Mouse (Mus musculus) embryonic facial prominence, embryonic 12.5 days (tissue): ENCODE measurements around the gene Arl4d. TPM values are rescaled to one million over a fixed set of nuclear protein-coding genes. Genes with fewer than 3 reads are reported as not detected.

Experiments
- ATAC-seq: fragments of 200-750 bp; cut with Nextera tagmentation; 2 replicates; pipeline ENCODE4 v1.8.0; 2017; ENCODE audit not compliant: insufficient number of reproducible peaks, insufficient read depth, low FRiP score, low TSS enrichment
- H3K27ac ChIP-seq: fragments of 300-500 bp; sonication (generic); 2 replicates; pipeline ENCODE4 v1.5.1; 2016; ENCODE audit warnings: mild to moderate bottlenecking
- H3K27me3 ChIP-seq: fragments of 300-500 bp; sonication (generic); 2 replicates; pipeline ENCODE4 v1.6.1; 2016; ENCODE audit warnings: mild to moderate bottlenecking, moderate library complexity
- H3K36me3 ChIP-seq: fragments of 300-500 bp; sonication (generic); 2 replicates; pipeline ENCODE4 v1.6.1; 2016; ENCODE audit warnings: mild to moderate bottlenecking
- H3K4me1 ChIP-seq: fragments of 300-500 bp; sonication (generic); 2 replicates; pipeline ENCODE4 v1.6.1; 2016
- H3K4me2 ChIP-seq: fragments of 300-500 bp; sonication (generic); replicated peaks from 2 replicates; pipeline ENCODE4 v1.6.1; 2016; ENCODE audit warnings: mild to moderate bottlenecking, moderate library complexity
- H3K4me3 ChIP-seq: fragments of 300-500 bp; sonication (generic); 2 replicates; pipeline ENCODE4 v1.5.1; 2016; ENCODE audit warnings: mild to moderate bottlenecking
- H3K9ac ChIP-seq: fragments of 300-500 bp; sonication (generic); 2 replicates; pipeline ENCODE4 v1.6.1; 2016; ENCODE audit warnings: mild to moderate bottlenecking, moderate library complexity
- H3K9me3 ChIP-seq: fragments of 300-500 bp; sonication (generic); 2 replicates; pipeline ENCODE4 v1.6.1; 2016; ENCODE audit warnings: mild to moderate bottlenecking, moderate library complexity
- WGBS: fragments of 180-500 bp; shearing (Covaris S2); methylation state at CpG from one replicate; pipeline ENCODE4 v1.1.7; 2016; 5-methylcytosine and 5-hydroxymethylcytosine counted together
- polyA plus RNA-seq: library from polyadenylated mRNA; unstranded; fragments of >200 nt; fragmentation: Nextera tagmentation; extraction: Ambion mirVana; gene quantifications from 2 replicates; pipeline ENCODE4 v1.2.1, GENCODE M21; 2016

Arl4d gene
- polyA plus RNA-seq, 1 experiment from 2014 or later = 3.9 TPM

DNA sequence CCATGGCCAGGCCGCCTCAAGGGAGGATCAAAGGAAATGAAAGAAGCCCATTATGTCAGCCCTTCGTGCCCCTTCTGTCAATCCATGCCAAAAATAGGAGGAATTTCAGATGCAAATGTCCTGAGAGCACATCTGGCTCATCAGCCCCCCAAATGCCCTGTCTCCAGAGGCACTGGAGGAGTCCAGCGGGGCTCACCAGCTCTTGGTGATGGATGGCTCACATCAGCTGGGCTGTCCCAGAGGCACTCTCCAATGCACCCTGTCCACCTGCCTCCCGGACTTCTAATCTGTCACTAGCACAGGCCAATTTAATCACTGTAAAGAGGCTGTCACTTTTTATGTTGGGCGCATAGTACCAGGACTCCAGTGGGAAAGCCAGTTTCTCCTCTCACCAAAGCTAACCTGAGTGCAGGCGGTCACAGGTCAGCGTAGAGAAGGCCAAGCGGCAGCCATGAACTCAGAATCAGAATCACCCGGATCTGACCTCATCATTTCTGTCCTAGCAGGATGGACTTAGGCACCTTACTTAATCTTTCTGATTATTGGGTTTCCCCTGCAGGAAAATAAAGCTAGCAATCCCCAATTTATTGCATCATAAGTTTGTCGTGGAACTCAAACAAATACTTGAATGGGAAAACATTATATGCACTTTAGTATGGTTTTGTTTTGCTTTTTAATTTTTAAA lies 41.6 kb downstream of the Arl4d start:
- WGBS = 77% methylated on average over 10 of the region's 10 CpGs
- no peak for ATAC-seq
- no peak overlapping the region for H3K27ac ChIP-seq

DNA sequence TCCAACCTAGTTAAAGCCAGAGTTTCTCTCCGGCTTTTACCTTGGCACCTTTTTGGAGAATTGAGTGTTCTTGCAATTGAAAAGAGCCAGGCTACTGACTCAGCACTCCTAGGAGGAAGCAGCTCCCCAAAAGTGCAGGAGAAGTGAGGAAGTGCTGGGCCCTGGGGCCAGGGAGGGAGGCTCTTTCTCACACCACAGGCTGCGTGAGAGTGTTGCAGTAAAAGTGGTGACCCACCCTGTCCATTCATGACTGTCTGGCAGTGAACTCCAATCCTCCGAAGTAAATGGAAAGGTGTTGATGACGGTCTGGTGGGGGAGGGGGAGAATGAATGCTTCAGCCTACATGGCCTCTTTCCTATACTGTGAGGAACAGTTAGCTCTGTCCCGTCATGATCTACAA lies 43.1 kb downstream of the Arl4d start:
- ATAC-seq = no peak
- H3K27me3 ChIP-seq = no peaks in the 10 kb centered on the region

More for the DNA sequence above, 41.6 kb downstream of the Arl4d start:
- no peak overlapping the region for H3K4me2 ChIP-seq
- no peak overlapping the region for H3K4me3 ChIP-seq
- H3K9me3 ChIP-seq = no peaks in the 10 kb centered on the region
- no peaks in the 10 kb centered on the region for H3K27me3 ChIP-seq
- no peaks in the 10 kb centered on the region for H3K36me3 ChIP-seq
- H3K9ac ChIP-seq = no peak overlapping the region
- 0 out of 2 replicates have a peak, but pooled peaks cover 3% of the 10 kb centered on the region for H3K4me1 ChIP-seq

DNA sequence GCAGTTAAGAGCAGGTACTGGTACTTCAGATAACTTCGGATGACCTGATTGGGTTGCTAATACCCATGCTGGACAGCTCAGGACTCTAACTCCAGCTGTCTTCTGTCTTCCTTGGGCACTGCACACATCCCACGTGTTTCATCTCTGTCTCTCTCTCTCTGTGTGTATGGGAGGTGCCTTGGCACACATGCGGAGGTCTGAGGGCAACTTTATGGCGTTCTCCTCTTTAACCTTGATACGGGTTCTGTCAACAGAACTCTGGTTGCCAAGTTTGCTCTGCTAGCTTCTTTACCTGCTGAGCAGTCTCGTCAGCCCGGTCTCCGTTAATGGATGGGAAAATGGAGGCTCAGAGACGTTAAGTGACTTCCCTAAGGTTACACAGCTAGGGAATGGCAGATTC lies 47.5 kb downstream of the Arl4d start:
- Histone ChIP-seq H3K4me3 (no peak overlapping the region), H3K4me2 (no peak overlapping the region), H3K27me3 (no peaks in the 10 kb centered on the region), H3K36me3 (no peaks in the 10 kb centered on the region), H3K27ac (no peak overlapping the region), H3K9me3 (no peaks in the 10 kb centered on the region), H3K9ac (no peak overlapping the region), H3K4me1 (0 out of 2 replicates have a peak, but pooled peaks cover 4% of the 10 kb centered on the region)
- ATAC-seq = no peak
- WGBS = 88% methylated on average over 9 of the region's 9 CpGs

More for the DNA sequence above, 43.1 kb downstream of the Arl4d start:
- Histone ChIP-seq H3K36me3 (no peaks in the 10 kb centered on the region), H3K9me3 (no peaks in the 10 kb centered on the region), H3K4me1 (0 out of 2 replicates have a peak, but pooled peaks cover 3% of the 10 kb centered on the region), H3K27ac (no peak overlapping the region), H3K4me3 (no peak overlapping the region), H3K9ac (no peak overlapping the region), H3K4me2 (no peak overlapping the region)
- 53% methylated on average over 5 of the region's 5 CpGs for WGBS

DNA sequence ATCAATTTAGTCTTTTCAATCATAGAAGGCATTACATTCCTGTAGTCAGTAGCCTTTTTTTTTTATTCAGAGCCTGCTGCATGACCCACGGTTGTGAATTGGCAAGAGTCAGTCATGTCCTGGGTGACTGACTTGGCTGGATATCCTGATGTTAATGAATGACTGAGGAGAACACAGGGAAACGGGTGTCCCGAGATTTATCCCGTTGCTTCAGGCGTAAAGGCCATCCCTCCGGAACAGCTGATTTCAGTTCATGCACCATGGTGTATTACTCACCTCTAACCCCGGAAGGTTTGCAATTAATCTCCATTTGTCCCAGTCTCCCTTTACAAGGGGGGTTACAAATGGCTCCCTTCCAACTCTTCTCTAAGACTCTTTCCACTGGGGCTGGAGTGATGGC lies 48.7 kb downstream of the Arl4d start:
- Histone ChIP-seq H3K9ac (no peak overlapping the region), H3K36me3 (no peaks in the 10 kb centered on the region), H3K27me3 (no peaks in the 10 kb centered on the region), H3K27ac (no peak overlapping the region), H3K4me1 (peaks cover 12% of the 10 kb centered on the region; the same call in 1 of the 2 replicates), H3K4me3 (no peak overlapping the region), H3K9me3 (no peaks in the 10 kb centered on the region), H3K4me2 (no peak overlapping the region)
- ATAC-seq = no peak
- 78% methylated on average over 7 of the region's 7 CpGs for WGBS

Other genes starting within 250 kb of the Arl4d start
- gene Aarsd1, start 247.9 kb upstream of the Arl4d start, polyA plus RNA-seq = 86.3 and 86.5 TPM in 2 replicates
- 9.6 and 9.9 TPM in 2 replicates for gene Gm27029, start 240.7 kb upstream of the Arl4d start, polyA plus RNA-seq
- gene Rundc1, start 240.5 kb upstream of the Arl4d start, polyA plus RNA-seq = 22.5 and 23.0 TPM in 2 replicates
- gene Ptges3l, start 240.2 kb upstream of the Arl4d start, polyA plus RNA-seq = 7.4 and 9.1 TPM in 2 replicates
- gene Rpl27, start 223.2 kb upstream of the Arl4d start, polyA plus RNA-seq = 361 and 382 TPM in 2 replicates
- 5.9 and 6.1 TPM in 2 replicates for gene Ifi35, start 217.1 kb upstream of the Arl4d start, polyA plus RNA-seq
- gene Rnd2, start 200.5 kb upstream of the Arl4d start, polyA plus RNA-seq = 15.2 and 17.2 TPM in 2 replicates
- gene Vat1, start 199.3 kb upstream of the Arl4d start, polyA plus RNA-seq = 32.2 and 35.4 TPM in 2 replicates
- 16.6 and 19.3 TPM in 2 replicates for gene Brca1, start 113.6 kb upstream of the Arl4d start, polyA plus RNA-seq
- gene Nbr1, start 113.4 kb upstream of the Arl4d start, polyA plus RNA-seq = 80.8 and 85.0 TPM in 2 replicates
- 2.4 and 2.9 TPM in 2 replicates for gene Tmem106a, start 83.3 kb upstream of the Arl4d start, polyA plus RNA-seq
- gene Gm11634, start 66.3 kb upstream of the Arl4d start, polyA plus RNA-seq = not detected in 2 replicates
- gene Rdm1, start 38.3 kb upstream of the Arl4d start, polyA plus RNA-seq = 44.1 and 51.1 TPM in 2 replicates
- 48.1 and 50.4 TPM in 2 replicates for gene Dhx8, start 67.4 kb downstream of the Arl4d start, polyA plus RNA-seq
- gene Etv4, start 119.8 kb downstream of the Arl4d start, polyA plus RNA-seq = 17.0 and 25.2 TPM in 2 replicates
- 10.0 and 10.9 TPM in 2 replicates for gene Meox1, start 228.8 kb downstream of the Arl4d start, polyA plus RNA-seq